14 mouse cellular contexts compared by ENCODE assay signal in the genomic region with DNA sequence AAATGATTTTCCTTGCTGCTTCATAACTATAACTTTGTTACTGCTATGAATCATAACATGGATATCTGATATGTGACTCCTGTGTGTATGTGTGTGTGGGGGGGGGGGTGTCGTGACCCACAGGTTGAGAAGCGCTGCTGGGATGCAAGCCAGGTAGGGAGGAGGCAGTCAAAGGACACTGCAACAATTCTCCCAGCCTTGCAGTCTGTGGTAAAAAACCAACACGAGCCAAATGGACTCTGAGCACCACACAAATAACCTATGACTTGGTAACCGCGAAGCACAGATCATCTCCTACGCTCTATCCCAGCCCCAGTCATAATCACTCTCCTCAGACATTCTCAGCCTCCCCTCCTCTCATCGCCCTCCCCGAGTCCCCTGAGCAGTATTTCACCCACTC.
DNase-seq lines count a peak whose midpoint lies in the region; ATAC-seq lines count a peak whose summit lies in the region.
"Had no signal": no experiment of that assay in that cellular context is flagged by ENCODE, and none has a peak within 500 bp of the region (broad histone marks: within the 10 kb centered on the region; RNA-seq: fewer than 3 reads in every experiment).

No protein-coding gene starts in this region.

- no peaks in the 10 kb centered on the region for H3K9me3 ChIP-seq in liver, embryonic 15.5 days (replicated peaks)
- no peaks in the 10 kb centered on the region for H3K9me3 ChIP-seq in liver, embryonic 12.5 days (replicated peaks)
- H3K9me3 ChIP-seq in forebrain, embryonic 16.5 days (ENCODE audit: control insufficient read depth, low read length): no peaks in the 10 kb centered on the region

- DNase-seq in adrenal gland, postnatal 14 days: peak; percentile 58
- no peak for DNase-seq in adrenal gland, adult (ENCODE audit: inconsistent age in 2 of 2, low spot score in 1 of 2)
- DNase-seq in NIH3T3 (ENCODE audit: low read depth): peak; percentile 74
- peak; percentile 82 for DNase-seq in kidney, postnatal 14 days
- DNase-seq: B cell, adult 2 months; heart, postnatal 14 days; lung, postnatal 10 days; right cerebral cortex, postnatal 4 days had no signal

- H3K36me3 ChIP-seq in liver, embryonic 15.5 days (replicated peaks): no peaks in the 10 kb centered on the region
- H3K36me3 ChIP-seq in liver, embryonic 12.5 days: no peaks in the 10 kb centered on the region
- H3K36me3 ChIP-seq in forebrain, embryonic 16.5 days (ENCODE audit: control insufficient read depth, insufficient read depth): no peaks in the 10 kb centered on the region
- H3K36me3 ChIP-seq: G1E had no signal

- H3K9ac ChIP-seq in liver, embryonic 15.5 days: no peak overlapping the region
- H3K9ac ChIP-seq in liver, embryonic 12.5 days: no peak overlapping the region
- no peak overlapping the region for H3K9ac ChIP-seq in forebrain, embryonic 16.5 days (replicated peaks; ENCODE audit: low read depth, low read length)

- no peaks in the 10 kb centered on the region for H3K27me3 ChIP-seq in liver, embryonic 15.5 days
- no peaks in the 10 kb centered on the region for H3K27me3 ChIP-seq in liver, embryonic 12.5 days (replicated peaks)
- H3K27me3 ChIP-seq in forebrain, embryonic 16.5 days (replicated peaks; ENCODE audit: control insufficient read depth, insufficient read depth, low read length): no peaks in the 10 kb centered on the region

- ATAC-seq in liver, embryonic 15.5 days (ENCODE audit: insufficient read depth): peak; percentile 30; the same call in 1 of the 2 replicates
- ATAC-seq in liver, embryonic 12.5 days: no peak
- no peak for ATAC-seq in forebrain, embryonic 16.5 days
- ATAC-seq in activated CD4-positive, CD25-positive, alpha-beta regulatory T cell, adult 4 months: no peak

- no peak overlapping the region for H3K27ac ChIP-seq in liver, embryonic 15.5 days (replicated peaks)
- H3K27ac ChIP-seq in liver, embryonic 12.5 days: no peak overlapping the region
- no peak overlapping the region for H3K27ac ChIP-seq in forebrain, embryonic 16.5 days (ENCODE audit: low read length)
- H3K27ac ChIP-seq: heart, adult 2 months had no signal

- H3K4me2 ChIP-seq in liver, embryonic 15.5 days: no peak overlapping the region
- no peak overlapping the region for H3K4me2 ChIP-seq in liver, embryonic 12.5 days
- no peak overlapping the region for H3K4me2 ChIP-seq in forebrain, embryonic 16.5 days (ENCODE audit: low read length)

- no peaks in the 10 kb centered on the region; the same call in 1 of the 2 replicates for H3K4me1 ChIP-seq in liver, embryonic 15.5 days (replicated peaks)
- H3K4me1 ChIP-seq in liver, embryonic 12.5 days: peaks cover 18% of the 10 kb centered on the region; the same call in 1 of the 2 replicates
- peaks cover 69% of the 10 kb centered on the region for H3K4me1 ChIP-seq in forebrain, embryonic 16.5 days (replicated peaks; ENCODE audit: control insufficient read depth, insufficient read depth, low read length)

- 64% methylated on average over 8 of the region's 8 CpGs for WGBS in liver, embryonic 15.5 days (ENCODE audit: insufficient replicate concordance)
- WGBS in liver, embryonic 12.5 days (ENCODE audit: insufficient replicate concordance): 74% methylated on average over 8 of the region's 8 CpGs
- 67% methylated on average over 8 of the region's 8 CpGs for WGBS in forebrain, embryonic 16.5 days

- H3K4me3 ChIP-seq in liver, embryonic 15.5 days (replicated peaks): no peak overlapping the region
- H3K4me3 ChIP-seq in liver, embryonic 12.5 days: no peak overlapping the region
- no peak overlapping the region for H3K4me3 ChIP-seq in forebrain, embryonic 16.5 days (replicated peaks; ENCODE audit: low read length)
- H3K4me3 ChIP-seq: heart, adult 2 months had no signal

Comparison
In these comparisons a context has a peak if more than half of its experiments do, and no peak if none do; other contexts are left out.
1. DNase-seq: peak in adrenal gland, postnatal 14 days (single experiment), NIH3T3 (single experiment) and kidney, postnatal 14 days (single experiment); none in adrenal gland, adult (0 of 2).